Mouse (Mus musculus) stomach, postnatal 0 days (tissue): Measurements from ENCODE around the gene Rps11.

Source experiments
- CTCF ChIP-seq: IDR thresholded peaks from 2 replicates; pipeline ENCODE4 v1.5.1; 2016; ENCODE audit warnings: antibody characterized with exemption, low read depth, mild to moderate bottlenecking, moderate library complexity
- EP300 ChIP-seq: optimal IDR thresholded peaks from 2 replicates; pipeline ENCODE3; 2016; ENCODE audit warnings: antibody characterized with exemption

- TF ChIP-seq EP300 (no peak), CTCF (no peak)
Observed at GRCm38 (mm10) chr7:45129318-45129717, 5.1 kb upstream of the Rps11 start.
